Mouse (Mus musculus) small intestine, adult 10 weeks (tissue): ENCODE measurements around the gene Tnfrsf12a. TPM values are rescaled to one million over a fixed set of nuclear protein-coding genes. Genes with fewer than 3 reads are reported as not detected.

Source experiments
- polyA plus RNA-seq: library from polyadenylated mRNA; stranded (reverse); fragments of 350-450 nt; fragmentation: Illumina TruSeq; extraction: RNeasy Lipid Tissue Mini Kit (QIAGEN cat#74804); gene quantifications from one replicate; pipeline ENCODE4 v1.2.3, GENCODE M21; 2014; ENCODE audit warnings: low replicate concordance

The Tnfrsf12a gene
- not detected for polyA plus RNA-seq

GRCm38 (mm10) chr17:23677236-23677679, at the start of gene Tnfrsf12a:
TSS of gene Tnfrsf12a (minus strand) at chr17:23677468.

GRCm38 (mm10) chr17:23725999-23726757, 48.9 kb upstream of the Tnfrsf12a start, which contains the start of gene Pkmyt1:
TSS of gene Pkmyt1 (plus strand) at chr17:23726336.

GRCm38 (mm10) chr17:23722376-23723125, 45.3 kb upstream of the Tnfrsf12a start, which contains the start of gene 1520401A03Rik:
TSS of gene 1520401A03Rik (minus strand) at chr17:23722783.

GRCm38 (mm10) chr17:23683856-23684672, 6.8 kb upstream of the Tnfrsf12a start, which contains the start of gene Cldn9:
TSS of gene Cldn9 (minus strand) at chr17:23684026.

GRCm38 (mm10) chr17:23679127-23679835, 2.0 kb upstream of the Tnfrsf12a start, which contains the start of gene Cldn6:
TSS of gene Cldn6 (plus strand) at chr17:23679249.

GRCm38 (mm10) chr17:23673424-23674073, 3.7 kb downstream of the Tnfrsf12a start, which contains the start of the genes Hcfc1r1 and Thoc6:
TSS of gene Hcfc1r1 (plus strand) at chr17:23673596.
TSS of gene Thoc6 (minus strand) at chr17:23673882.

GRCm38 (mm10) chr17:23660117-23660875, 17.0 kb downstream of the Tnfrsf12a start, which contains the start of gene Bicdl2:
TSS of gene Bicdl2 (plus strand) at chr17:23660506.

GRCm38 (mm10) chr17:23644613-23645495, 32.4 kb downstream of the Tnfrsf12a start, which contains the start of gene Mmp25:
TSS of gene Mmp25 (minus strand) at chr17:23645277.

Other genes starting within 250 kb of the Tnfrsf12a start
- not detected for gene Vmn2r117, start 197.8 kb downstream of the Tnfrsf12a start, polyA plus RNA-seq
- 0.33 TPM for gene Zfp213, start 113.2 kb downstream of the Tnfrsf12a start, polyA plus RNA-seq
- not detected for gene Zfp13, start 78.0 kb downstream of the Tnfrsf12a start, polyA plus RNA-seq
- not detected for gene Zscan10, start 76.6 kb downstream of the Tnfrsf12a start, polyA plus RNA-seq
- 0.82 TPM for gene Mmp25, start 32.2 kb downstream of the Tnfrsf12a start, polyA plus RNA-seq
- 0.85 TPM for gene Bicdl2, start 17.0 kb downstream of the Tnfrsf12a start, polyA plus RNA-seq
- 2.0 TPM for gene Hcfc1r1, start 3.9 kb downstream of the Tnfrsf12a start, polyA plus RNA-seq
- gene Thoc6, start 3.6 kb downstream of the Tnfrsf12a start, polyA plus RNA-seq, result 3.2 TPM
- gene Cldn6, start 1.8 kb upstream of the Tnfrsf12a start, polyA plus RNA-seq, result not detected
- not detected for gene Cldn9, start 6.6 kb upstream of the Tnfrsf12a start, polyA plus RNA-seq
- not detected for gene 1520401A03Rik, start 45.3 kb upstream of the Tnfrsf12a start, polyA plus RNA-seq
- 1.6 TPM for gene Pkmyt1, start 48.9 kb upstream of the Tnfrsf12a start, polyA plus RNA-seq
- gene Paqr4, start 63.4 kb upstream of the Tnfrsf12a start, polyA plus RNA-seq, result 6.4 TPM
- not detected for gene Kremen2, start 68.4 kb upstream of the Tnfrsf12a start, polyA plus RNA-seq
- gene Flywch1, start 94.1 kb upstream of the Tnfrsf12a start, polyA plus RNA-seq, result 0.78 TPM
- not detected for gene Flywch2, start 108.6 kb upstream of the Tnfrsf12a start, polyA plus RNA-seq
- gene Srrm2, start 113.1 kb upstream of the Tnfrsf12a start, polyA plus RNA-seq, result 109 TPM
- gene Elob, start 151.7 kb upstream of the Tnfrsf12a start, polyA plus RNA-seq, result 18.9 TPM
- not detected for gene Prss33, start 158.6 kb upstream of the Tnfrsf12a start, polyA plus RNA-seq
- 6.8 TPM for gene Prss32, start 166.4 kb upstream of the Tnfrsf12a start, polyA plus RNA-seq
- 1.1 TPM for gene Prss41, start 166.7 kb upstream of the Tnfrsf12a start, polyA plus RNA-seq
- gene Prss21, start 190.6 kb upstream of the Tnfrsf12a start, polyA plus RNA-seq, result not detected
- gene Dcpp1, start 203.4 kb upstream of the Tnfrsf12a start, polyA plus RNA-seq, result not detected
- not detected for gene Dcpp2, start 203.4 kb upstream of the Tnfrsf12a start, polyA plus RNA-seq
- not detected for gene Dcpp3, start 240.0 kb upstream of the Tnfrsf12a start, polyA plus RNA-seq